Mouse (Mus musculus) embryonic facial prominence, embryonic 10.5 days (tissue): ENCODE results near the gene Usp32. TPM values are rescaled to one million over a fixed set of nuclear protein-coding genes. Genes with fewer than 3 reads are reported as not detected.
A peak's percentile ranks its signal among the peaks of the same experiment; 100 is the strongest.
"Not testable (repeated sequence)": the region's sequence is repeated elsewhere in the genome, so short reads cannot be mapped to it uniquely, and the experiment has no call there.

Experiments used
- DNase-seq: peaks from one replicate; pipeline ENCODE4 v3.0.0-alpha.2; 2017; ENCODE audit warnings: low spot score
- H3K27ac ChIP-seq: fragments of 300-500 bp; sonication (generic); replicated peaks from 2 replicates; pipeline ENCODE4 v1.5.1; 2016; ENCODE audit warnings: mild to moderate bottlenecking
- H3K27me3 ChIP-seq: fragments of 300-500 bp; sonication (generic); replicated peaks from 2 replicates; pipeline ENCODE4 v1.6.1; 2016; ENCODE audit warnings: low read depth, mild to moderate bottlenecking; ENCODE audit not compliant: poor library complexity, severe bottlenecking
- H3K36me3 ChIP-seq: fragments of 300-500 bp; sonication (generic); replicated peaks from 2 replicates; pipeline ENCODE4 v1.6.1; 2016; ENCODE audit warnings: mild to moderate bottlenecking, moderate library complexity
- H3K4me1 ChIP-seq: fragments of 300-500 bp; sonication (generic); 2 replicates; pipeline ENCODE4 v1.6.1; 2016
- H3K4me3 ChIP-seq: fragments of 300-500 bp; sonication (generic); 2 replicates; pipeline ENCODE4 v1.5.1; 2016; ENCODE audit warnings: mild to moderate bottlenecking, moderate library complexity
- H3K9me3 ChIP-seq: fragments of 300-500 bp; sonication (generic); 2 replicates; pipeline ENCODE4 v1.6.1; 2016; ENCODE audit warnings: mild to moderate bottlenecking
- WGBS: fragments of 180-500 bp; shearing (Covaris S2); methylation state at CpG from one replicate; pipeline ENCODE4 v1.1.7; 2016; 5-methylcytosine and 5-hydroxymethylcytosine counted together
- polyA plus RNA-seq: library from polyadenylated mRNA; unstranded; fragments of >200 nt; fragmentation: Nextera tagmentation; extraction: Ambion mirVana; gene quantifications from 2 replicates; pipeline ENCODE4 v1.2.1, GENCODE M21; 2016

The Usp32 gene
- polyA plus RNA-seq, 1 experiment from 2014 or later = 4.0 TPM

DNA sequence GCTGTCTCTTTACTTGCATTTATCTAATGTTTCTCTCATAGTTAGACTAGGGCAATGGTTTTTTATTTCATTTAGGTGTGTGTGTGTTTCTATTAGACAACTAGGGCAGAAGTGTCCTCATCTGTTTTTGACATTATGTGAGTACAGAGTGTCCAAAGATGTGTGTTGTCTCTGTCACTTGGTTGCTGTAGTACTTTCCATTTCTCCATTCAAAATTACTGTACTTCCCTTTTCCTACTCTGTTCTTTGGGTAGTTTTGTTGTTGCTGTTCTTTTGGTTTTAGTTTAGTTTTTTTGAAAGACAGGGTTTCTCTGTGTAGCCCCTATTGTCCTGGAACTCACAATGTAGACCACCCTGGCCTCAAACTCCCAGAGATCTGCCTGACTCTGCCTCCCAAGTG lies 24.4 kb upstream of the Usp32 start:
- no peak overlapping the region for H3K27ac ChIP-seq
- H3K4me3 ChIP-seq = no peak overlapping the region
- H3K27me3 ChIP-seq = no peaks in the 10 kb centered on the region
- no peaks in the 10 kb centered on the region for H3K4me1 ChIP-seq
- no peaks in the 10 kb centered on the region for H3K36me3 ChIP-seq
- H3K9me3 ChIP-seq = no peaks in the 10 kb centered on the region
- no peak for DNase-seq

DNA sequence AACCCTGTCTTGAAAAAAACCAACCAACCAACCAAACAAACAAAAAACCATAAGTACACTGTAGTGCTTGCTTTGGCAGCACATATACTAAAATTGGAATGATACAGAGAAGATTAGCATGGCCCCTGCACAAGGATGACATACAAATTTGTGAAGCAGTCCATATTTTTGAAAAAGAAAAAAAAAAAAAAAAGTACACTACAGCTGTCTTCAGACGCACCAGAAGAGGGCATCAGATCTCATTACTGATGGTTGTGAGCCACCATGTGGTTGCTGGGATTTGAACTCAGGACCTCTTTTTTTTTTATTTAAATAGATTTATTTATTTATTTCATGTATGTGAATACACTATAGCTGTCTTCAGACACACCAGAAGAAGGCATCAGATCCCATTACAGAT lies 23.1 kb upstream of the Usp32 start:
- not testable (repeated sequence) for DNase-seq, H3K27ac ChIP-seq, H3K36me3 ChIP-seq, H3K27me3 ChIP-seq, H3K4me1 ChIP-seq, H3K9me3 ChIP-seq, H3K4me3 ChIP-seq
- 90% methylated on average over 1 of the region's 1 CpGs for WGBS

DNA sequence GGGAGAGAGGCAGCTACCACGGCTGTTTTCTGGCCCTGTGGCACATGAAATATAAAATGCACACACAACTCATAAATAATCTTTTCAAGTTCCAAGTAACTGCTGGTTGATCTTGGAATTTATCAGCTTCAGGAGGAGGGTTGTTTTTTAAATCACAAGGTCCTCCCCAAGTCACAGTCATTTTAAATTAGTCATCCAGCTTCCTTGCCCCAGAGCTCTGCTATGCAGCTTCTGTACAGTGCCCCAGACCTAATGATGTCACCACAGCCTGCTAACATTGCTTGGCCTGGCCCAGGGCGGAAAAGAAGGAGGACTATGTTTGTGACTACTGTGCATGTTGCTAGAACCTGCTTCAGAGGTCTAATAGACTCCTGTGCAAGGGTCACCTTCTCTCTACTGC lies 17.3 kb upstream of the Usp32 start:
- no peak overlapping the region for H3K27ac ChIP-seq
- 65% methylated on average over 2 of the region's 2 CpGs for WGBS
- no peaks in the 10 kb centered on the region for H3K4me1 ChIP-seq
- no peaks in the 10 kb centered on the region for H3K36me3 ChIP-seq
- no peak overlapping the region for H3K4me3 ChIP-seq
- no peaks in the 10 kb centered on the region for H3K9me3 ChIP-seq
- H3K27me3 ChIP-seq = no peaks in the 10 kb centered on the region
- no peak for DNase-seq

DNA sequence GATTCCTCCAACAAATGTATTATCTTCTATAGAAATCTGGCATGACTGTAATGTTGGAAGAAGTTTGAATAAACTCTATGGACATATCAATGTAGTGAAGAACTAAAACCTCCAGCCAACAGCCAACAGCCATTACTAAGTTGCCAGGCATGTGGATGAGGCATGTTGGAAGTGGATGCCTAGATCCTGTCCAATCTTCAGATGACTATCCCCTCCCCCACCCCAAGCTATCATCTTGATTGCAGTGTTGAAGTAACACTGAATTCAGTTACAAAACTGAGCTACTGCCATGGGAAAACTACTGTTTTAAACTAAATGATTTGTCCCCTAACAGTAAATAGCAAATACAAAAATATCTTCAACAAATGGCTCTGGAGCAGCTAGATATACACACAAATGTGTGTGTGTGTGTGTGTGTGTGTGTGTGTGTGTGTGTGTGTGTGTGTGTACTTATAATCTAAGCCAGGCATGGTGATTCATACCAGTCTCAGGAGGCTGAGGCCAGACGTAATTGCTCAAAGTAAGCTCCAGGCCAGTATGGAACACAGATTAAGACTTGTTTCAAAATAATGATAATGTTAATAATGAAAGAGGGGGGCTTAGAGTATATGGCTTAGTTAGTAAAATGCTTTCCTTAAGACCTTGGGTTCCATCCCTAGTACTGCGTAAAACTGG lies 12.4 kb upstream of the Usp32 start:
- H3K36me3 ChIP-seq = no peaks in the 10 kb centered on the region
- no peaks in the 10 kb centered on the region for H3K27me3 ChIP-seq
- no peaks in the 10 kb centered on the region for H3K9me3 ChIP-seq
- WGBS = 79% methylated on average over 2 of the region's 2 CpGs
- H3K4me3 ChIP-seq = no peak overlapping the region
- H3K27ac ChIP-seq = no peak overlapping the region
- DNase-seq = no peak
- no peaks in the 10 kb centered on the region for H3K4me1 ChIP-seq

DNA sequence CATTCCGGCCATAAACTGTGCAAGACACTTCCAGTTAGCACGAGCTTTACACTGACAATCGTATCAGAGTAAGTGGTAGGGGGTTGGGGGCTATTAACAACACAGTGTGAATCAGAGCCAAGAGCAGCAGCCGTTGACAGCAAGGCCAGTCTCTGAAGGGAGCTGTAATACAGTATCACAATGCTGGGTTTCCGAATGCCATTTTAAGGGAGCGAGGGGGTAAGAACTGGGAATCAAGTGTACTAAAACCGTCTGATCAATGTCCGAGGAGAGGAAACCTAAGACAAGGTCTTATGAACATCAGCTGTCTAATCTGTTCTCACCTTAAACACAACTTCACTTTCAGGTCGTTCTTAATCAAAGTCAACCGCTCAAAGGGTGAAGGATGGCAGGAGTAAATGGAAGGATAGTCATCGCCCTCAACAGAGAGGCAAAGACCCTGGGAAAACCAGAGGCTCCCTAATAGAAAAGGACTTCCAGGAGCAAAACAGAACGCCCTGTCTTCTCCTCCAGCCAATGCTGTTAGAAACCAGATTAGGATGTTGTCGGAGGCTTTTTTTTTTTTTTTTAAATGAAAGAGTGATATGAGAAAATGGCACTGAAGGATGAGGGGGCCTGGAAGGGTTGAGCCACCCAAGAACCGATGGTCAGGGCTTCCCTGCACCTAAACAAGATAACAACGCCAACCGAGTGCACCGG lies 1.0 kb downstream of the Usp32 start:
- peak; percentile 21 for DNase-seq
- Histone ChIP-seq H3K27ac (peak overlapping the region; percentile 92), H3K9me3 (no peaks in the 10 kb centered on the region), H3K4me3 (peak overlapping the region; percentile 88), H3K36me3 (no peaks in the 10 kb centered on the region), H3K27me3 (no peaks in the 10 kb centered on the region), H3K4me1 (peaks cover 22% of the 10 kb centered on the region)
- WGBS = 3% methylated on average over 17 of the region's 17 CpGs

DNA sequence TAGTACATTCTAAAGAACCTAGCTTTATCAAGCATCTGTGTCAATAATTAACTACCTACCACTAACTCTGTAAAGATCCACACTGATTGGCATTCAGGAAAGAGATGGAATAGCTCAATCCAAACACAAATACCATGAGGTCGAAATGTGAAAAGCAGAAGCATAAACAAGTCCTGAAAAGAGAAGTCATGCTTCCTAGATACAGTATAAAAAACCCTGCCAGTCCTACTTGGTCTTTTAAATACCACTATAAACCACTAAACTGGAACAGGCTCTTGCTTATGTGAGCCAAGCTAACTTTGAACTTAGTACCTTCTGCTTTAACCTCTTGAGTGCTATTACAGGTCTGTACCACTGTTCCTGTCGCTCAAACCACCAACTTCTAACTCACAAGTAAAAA lies 8.4 kb downstream of the Usp32 start:
- H3K36me3 ChIP-seq = no peaks in the 10 kb centered on the region
- 84% methylated on average over 2 of the region's 2 CpGs for WGBS
- no peaks in the 10 kb centered on the region for H3K27me3 ChIP-seq
- no peak overlapping the region for H3K4me3 ChIP-seq
- DNase-seq = no peak
- no peak overlapping the region for H3K27ac ChIP-seq
- no peaks in the 10 kb centered on the region for H3K9me3 ChIP-seq
- H3K4me1 ChIP-seq = no peaks in the 10 kb centered on the region

DNA sequence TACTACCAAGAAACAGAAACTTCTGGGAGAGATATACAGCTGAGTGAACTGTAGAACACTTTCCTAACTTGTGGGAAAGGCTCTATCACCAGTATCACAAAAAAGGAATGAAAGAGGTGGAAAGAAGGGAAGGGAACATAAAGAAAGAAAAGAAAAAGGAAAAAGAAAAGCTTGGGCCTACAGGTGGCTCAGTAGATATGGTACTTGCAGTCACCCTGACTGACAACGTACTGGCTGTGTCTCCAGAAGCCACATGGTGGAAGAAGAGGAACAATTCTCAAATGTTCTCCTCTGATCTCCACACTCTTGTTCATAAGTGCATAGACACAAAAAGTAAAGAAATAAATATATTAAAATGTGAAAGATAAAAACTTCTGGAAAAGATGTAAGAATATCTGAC lies 11.1 kb downstream of the Usp32 start:
- Histone ChIP-seq H3K9me3 (no peaks in the 10 kb centered on the region), H3K27ac (no peak overlapping the region), H3K4me1 (no peaks in the 10 kb centered on the region), H3K4me3 (no peak overlapping the region), H3K27me3 (no peaks in the 10 kb centered on the region), H3K36me3 (no peaks in the 10 kb centered on the region)
- no peak for DNase-seq
- WGBS = 81% methylated on average over 1 of the region's 1 CpGs

DNA sequence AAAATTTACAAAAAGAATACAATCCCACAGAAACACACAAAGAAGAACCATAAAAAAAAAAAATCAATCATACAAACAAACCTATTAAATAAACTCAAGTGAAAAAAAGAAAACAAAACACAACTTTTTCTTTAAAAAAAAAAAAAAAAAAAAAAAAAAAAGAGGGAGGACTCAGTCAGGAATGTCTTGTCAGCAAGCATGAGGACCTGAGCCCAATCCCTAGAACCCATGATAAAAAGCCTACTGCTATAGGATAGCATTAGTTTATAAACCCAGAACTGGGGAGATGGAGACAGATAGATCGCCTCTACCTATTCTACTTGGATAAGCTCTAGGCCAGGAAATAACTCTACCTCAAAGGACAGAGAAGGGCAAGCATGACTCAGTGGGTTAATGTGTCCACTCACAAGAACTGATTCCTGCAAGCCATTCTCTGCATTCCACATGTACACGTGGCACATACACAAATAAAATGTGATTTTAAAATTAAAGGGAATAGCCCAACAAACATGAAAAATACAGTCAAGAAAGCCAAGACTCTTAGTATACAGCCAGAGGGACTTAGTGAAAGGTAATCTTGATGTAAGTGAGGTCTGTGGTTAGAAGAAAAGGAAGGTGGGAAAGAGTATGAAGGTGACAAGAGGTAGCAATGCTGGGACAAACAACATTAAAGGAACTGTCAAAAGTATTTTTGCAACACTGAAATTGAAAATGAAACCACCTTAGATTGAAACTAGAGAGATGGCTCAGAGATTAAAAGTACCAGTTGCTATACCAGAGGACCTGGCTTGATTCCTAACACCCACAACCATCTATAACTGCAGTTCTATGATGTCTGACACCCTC lies 13.5 kb downstream of the Usp32 start:
- no peak for DNase-seq
- no peak overlapping the region for H3K4me3 ChIP-seq
- no peak overlapping the region for H3K27ac ChIP-seq
- 85% methylated on average over 2 of the region's 2 CpGs for WGBS
- H3K4me1 ChIP-seq = no peaks in the 10 kb centered on the region
- no peaks in the 10 kb centered on the region for H3K27me3 ChIP-seq
- H3K9me3 ChIP-seq = no peaks in the 10 kb centered on the region
- no peaks in the 10 kb centered on the region for H3K36me3 ChIP-seq

DNA sequence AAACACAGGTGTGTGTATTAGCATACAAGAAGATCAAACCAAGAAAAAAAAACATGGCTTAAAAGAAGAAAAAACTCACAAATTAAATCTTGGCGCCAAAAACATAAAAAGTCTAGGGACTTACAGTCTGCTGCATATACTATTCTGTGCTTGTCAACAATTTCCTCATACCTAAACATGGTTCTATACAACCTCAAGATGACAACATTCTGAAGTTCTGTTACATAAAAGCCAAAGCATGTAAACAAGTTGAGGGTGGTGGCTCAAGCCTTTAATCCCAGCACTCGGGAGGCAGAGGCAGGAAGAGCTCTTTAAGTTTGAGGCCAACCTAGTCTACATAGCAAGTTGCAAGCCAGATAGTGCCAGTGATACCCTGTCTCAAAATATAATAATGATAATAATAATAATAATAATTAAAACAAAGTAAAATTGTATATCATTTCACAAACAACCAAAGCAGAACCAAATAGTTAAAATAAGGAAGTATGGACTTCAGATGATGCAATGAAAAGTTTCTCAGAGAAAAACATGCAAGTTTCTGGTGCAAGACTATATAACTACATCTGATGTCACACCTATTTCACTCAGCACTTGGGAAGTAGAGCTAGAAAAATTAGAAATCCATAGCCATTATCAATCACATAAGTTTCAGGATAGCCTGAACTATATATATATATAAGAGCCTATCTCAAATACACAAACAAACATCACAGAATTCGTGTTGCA lies 16.5 kb downstream of the Usp32 start:
- Histone ChIP-seq H3K9me3 (no peaks in the 10 kb centered on the region), H3K27me3 (no peaks in the 10 kb centered on the region), H3K4me1 (no peaks in the 10 kb centered on the region), H3K27ac (no peak overlapping the region), H3K4me3 (no peak overlapping the region), H3K36me3 (no peaks in the 10 kb centered on the region)
- WGBS = 91% methylated on average over 3 of the region's 3 CpGs
- no peak for DNase-seq

DNA sequence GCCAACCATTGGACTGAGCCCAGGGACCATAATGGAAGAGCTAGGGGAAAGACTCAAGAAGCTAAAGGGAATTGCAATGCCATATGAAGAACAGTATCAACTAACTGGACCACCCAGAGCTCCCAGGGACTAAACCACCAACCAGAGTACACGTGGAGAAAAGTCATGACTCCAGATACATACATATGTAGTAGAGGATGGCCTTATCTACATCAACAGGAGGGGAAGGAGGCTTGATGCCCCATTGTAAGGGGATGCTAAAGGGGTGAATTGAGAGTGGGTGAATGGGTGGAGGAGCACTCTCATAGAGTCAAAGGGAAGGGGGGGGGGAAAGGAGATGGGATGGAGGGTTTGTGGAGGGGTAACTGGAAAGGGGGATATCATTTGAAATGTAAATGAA lies 17.9 kb downstream of the Usp32 start:
- no peaks in the 10 kb centered on the region for H3K4me1 ChIP-seq
- no peak for DNase-seq
- no peaks in the 10 kb centered on the region for H3K36me3 ChIP-seq
- 77% methylated on average over 1 of the region's 1 CpGs for WGBS
- H3K4me3 ChIP-seq = no peak overlapping the region
- H3K27ac ChIP-seq = no peak overlapping the region
- no peaks in the 10 kb centered on the region for H3K27me3 ChIP-seq
- H3K9me3 ChIP-seq = no peaks in the 10 kb centered on the region

DNA sequence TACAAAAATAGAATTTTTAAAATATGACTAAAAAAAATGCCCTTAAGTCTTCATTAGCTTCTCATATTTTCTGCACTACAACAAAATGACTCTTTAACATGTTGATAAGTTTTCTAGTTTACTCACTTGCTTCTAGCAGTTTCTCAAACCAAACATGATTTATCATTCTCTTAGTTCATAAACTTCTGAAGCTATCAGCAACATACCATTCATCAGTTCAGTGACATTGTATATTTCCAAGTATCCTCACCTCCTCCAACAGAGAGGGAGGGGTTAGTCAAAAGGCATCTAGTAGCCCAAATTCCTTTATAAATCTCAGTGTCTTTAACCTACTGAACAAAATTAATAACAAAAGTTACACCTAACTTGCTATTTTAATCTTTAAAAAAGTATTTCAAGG lies 22.8 kb downstream of the Usp32 start:
- H3K27ac ChIP-seq = no peak overlapping the region
- no peaks in the 10 kb centered on the region for H3K4me1 ChIP-seq
- H3K9me3 ChIP-seq = no peaks in the 10 kb centered on the region

DNA sequence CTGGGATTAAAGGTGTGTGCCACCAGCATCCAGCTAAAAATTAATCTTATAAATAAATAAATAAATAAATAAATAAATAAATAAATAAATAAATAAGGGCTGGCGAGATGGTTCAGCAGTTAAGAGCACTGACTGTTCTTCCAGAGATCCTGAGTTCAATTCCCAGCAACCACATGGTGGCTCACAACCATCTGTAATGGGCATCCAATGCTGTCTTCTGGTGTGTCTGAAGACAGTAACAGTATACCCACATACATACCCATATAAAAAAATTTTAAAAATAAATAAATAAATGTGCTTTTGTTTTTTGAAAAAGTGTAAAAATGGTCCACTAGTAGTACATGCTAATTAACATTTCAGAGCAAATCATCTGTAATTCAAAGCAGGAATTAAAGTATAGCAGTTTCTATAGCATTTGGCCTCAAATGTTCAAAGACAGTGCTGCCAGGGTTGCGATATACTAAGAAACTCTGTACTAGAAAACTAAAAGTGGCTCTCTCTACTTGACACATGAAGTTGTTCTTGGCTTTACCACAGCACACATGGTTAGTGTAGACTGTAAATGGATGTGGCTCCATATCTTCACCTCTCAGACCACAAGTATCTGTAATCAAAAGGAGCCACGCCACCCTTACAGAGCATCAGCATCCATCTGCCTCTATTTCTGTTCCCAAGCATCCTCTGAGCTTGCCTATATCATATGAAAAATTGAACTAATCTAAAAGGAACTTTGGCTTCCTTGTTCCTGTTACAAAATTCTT lies 23.7 kb downstream of the Usp32 start:
- H3K27me3 ChIP-seq = no peaks in the 10 kb centered on the region
- H3K4me3 ChIP-seq = no peak overlapping the region
- H3K36me3 ChIP-seq = peaks cover 2% of the 10 kb centered on the region
- 87% methylated on average over 3 of the region's 3 CpGs for WGBS
- no peaks in the 10 kb centered on the region for H3K9me3 ChIP-seq
- DNase-seq = no peak
- no peak overlapping the region for H3K27ac ChIP-seq
- H3K4me1 ChIP-seq = no peaks in the 10 kb centered on the region

More for the DNA sequence above, 22.8 kb downstream of the Usp32 start:
- Histone ChIP-seq H3K27me3 (no peaks in the 10 kb centered on the region), H3K36me3 (no peaks in the 10 kb centered on the region), H3K4me3 (no peak overlapping the region)
- DNase-seq = no peak
